Mouse (Mus musculus): ENCODE results near the gene Arhgap24. TPM values are rescaled to one million over a fixed set of nuclear protein-coding genes. Genes with fewer than 3 reads are reported as not detected.

Gene Arhgap24
- polyA plus RNA-seq, 1 experiment = 152 TPM

GRCm38 (mm10) chr5:102452079-102452797 lies 29.0 kb upstream of the Arhgap24 start:
- Histone ChIP-seq H3K4me1 (ENCODE audit: control insufficient read depth, insufficient read depth, low read length) (no peaks in the 10 kb centered on the region), H3K27me3 (replicated peaks; ENCODE audit: control insufficient read depth, insufficient read depth, low read length) (no peaks in the 10 kb centered on the region), H3K27ac (ENCODE audit: insufficient read depth, low read depth, low read length) (no peak overlapping the region), H3K4me3 (ENCODE audit: insufficient read depth, low read depth, low read length) (no peak overlapping the region), H3K36me3 (ENCODE audit: control insufficient read depth, insufficient read depth, low read length) (no peaks in the 10 kb centered on the region)
- TF ChIP-seq CTCF (conservative IDR thresholded peaks at IDR 0.05; ENCODE audit: insufficient read depth, insufficient read length, low read depth, low read length) (no peak), POLR2A (IDR thresholded peaks at IDR 0.05; ENCODE audit: low read depth, low read length) (no peak)
- DNase-seq = no peak
- WGBS = 90% methylated on average over 7 of the region's 7 CpGs

GRCm38 (mm10) chr5:102453324-102453723 lies 27.9 kb upstream of the Arhgap24 start:
- WGBS = 92% methylated on average over 2 of the region's 2 CpGs

GRCm38 (mm10) chr5:102455247-102455646 lies 25.9 kb upstream of the Arhgap24 start:
- Histone ChIP-seq H3K27ac (ENCODE audit: insufficient read depth, low read depth, low read length) (no peak overlapping the region), H3K27me3 (replicated peaks; ENCODE audit: control insufficient read depth, insufficient read depth, low read length) (no peaks in the 10 kb centered on the region), H3K4me1 (ENCODE audit: control insufficient read depth, insufficient read depth, low read length) (no peaks in the 10 kb centered on the region), H3K36me3 (ENCODE audit: control insufficient read depth, insufficient read depth, low read length) (no peaks in the 10 kb centered on the region), H3K4me3 (ENCODE audit: insufficient read depth, low read depth, low read length) (no peak overlapping the region)
- WGBS = 54% methylated on average over 2 of the region's 2 CpGs
- TF ChIP-seq CTCF (conservative IDR thresholded peaks at IDR 0.05; ENCODE audit: insufficient read depth, insufficient read length, low read depth, low read length) (no peak), POLR2A (IDR thresholded peaks at IDR 0.05; ENCODE audit: low read depth, low read length) (no peak)
- DNase-seq = no peak

More at GRCm38 (mm10) chr5:102453324-102453723, 27.9 kb upstream of the Arhgap24 start:
- no peaks in the 10 kb centered on the region for H3K4me1 ChIP-seq (ENCODE audit: control insufficient read depth, insufficient read depth, low read length)
- H3K27me3 ChIP-seq (replicated peaks; ENCODE audit: control insufficient read depth, insufficient read depth, low read length) = no peaks in the 10 kb centered on the region
- no peak overlapping the region for H3K4me3 ChIP-seq (ENCODE audit: insufficient read depth, low read depth, low read length)
- no peak for DNase-seq
- TF ChIP-seq POLR2A (IDR thresholded peaks at IDR 0.05; ENCODE audit: low read depth, low read length) (no peak), CTCF (conservative IDR thresholded peaks at IDR 0.05; ENCODE audit: insufficient read depth, insufficient read length, low read depth, low read length) (no peak)
- H3K36me3 ChIP-seq (ENCODE audit: control insufficient read depth, insufficient read depth, low read length) = no peaks in the 10 kb centered on the region
- H3K27ac ChIP-seq (ENCODE audit: insufficient read depth, low read depth, low read length) = no peak overlapping the region

- TF ChIP-seq POLR2A (IDR thresholded peaks at IDR 0.05; ENCODE audit: low read depth, low read length) (no peak), CTCF (conservative IDR thresholded peaks at IDR 0.05; ENCODE audit: insufficient read depth, insufficient read length, low read depth, low read length) (no peak)
- 67% methylated on average over 12 of the region's 12 CpGs for WGBS
- no peak overlapping the region for H3K4me3 ChIP-seq (ENCODE audit: insufficient read depth, low read depth, low read length)
- H3K4me1 ChIP-seq (ENCODE audit: control insufficient read depth, insufficient read depth, low read length) = no peaks in the 10 kb centered on the region
- H3K27me3 ChIP-seq (replicated peaks; ENCODE audit: control insufficient read depth, insufficient read depth, low read length) = no peaks in the 10 kb centered on the region
- no peak for DNase-seq
- H3K36me3 ChIP-seq (ENCODE audit: control insufficient read depth, insufficient read depth, low read length) = no peaks in the 10 kb centered on the region
- no peak overlapping the region for H3K27ac ChIP-seq (ENCODE audit: insufficient read depth, low read depth, low read length)
Measured at GRCm38 (mm10) chr5:102460452-102461197, 20.6 kb upstream of the Arhgap24 start.

- WGBS = 85% methylated on average over 3 of the region's 3 CpGs
- Histone ChIP-seq H3K36me3 (ENCODE audit: control insufficient read depth, insufficient read depth, low read length) (no peaks in the 10 kb centered on the region), H3K27ac (ENCODE audit: insufficient read depth, low read depth, low read length) (no peak overlapping the region), H3K4me1 (ENCODE audit: control insufficient read depth, insufficient read depth, low read length) (no peaks in the 10 kb centered on the region), H3K4me3 (ENCODE audit: insufficient read depth, low read depth, low read length) (no peak overlapping the region), H3K27me3 (replicated peaks; ENCODE audit: control insufficient read depth, insufficient read depth, low read length) (no peaks in the 10 kb centered on the region)
- TF ChIP-seq CTCF (conservative IDR thresholded peaks at IDR 0.05; ENCODE audit: insufficient read depth, insufficient read length, low read depth, low read length) (no peak), POLR2A (IDR thresholded peaks at IDR 0.05; ENCODE audit: low read depth, low read length) (no peak)
- peak; percentile 39 for DNase-seq
Measured at GRCm38 (mm10) chr5:102462948-102463347, 18.2 kb upstream of the Arhgap24 start.

GRCm38 (mm10) chr5:102465372-102465771 lies 15.8 kb upstream of the Arhgap24 start:
- TF ChIP-seq CTCF (conservative IDR thresholded peaks at IDR 0.05; ENCODE audit: insufficient read depth, insufficient read length, low read depth, low read length) (no peak), POLR2A (IDR thresholded peaks at IDR 0.05; ENCODE audit: low read depth, low read length) (no peak)
- no peak overlapping the region for H3K4me3 ChIP-seq (ENCODE audit: insufficient read depth, low read depth, low read length)
- H3K27me3 ChIP-seq (replicated peaks; ENCODE audit: control insufficient read depth, insufficient read depth, low read length) = no peaks in the 10 kb centered on the region
- DNase-seq = no peak
- no peaks in the 10 kb centered on the region for H3K36me3 ChIP-seq (ENCODE audit: control insufficient read depth, insufficient read depth, low read length)
- WGBS = 68% methylated on average over 2 of the region's 2 CpGs
- H3K27ac ChIP-seq (ENCODE audit: insufficient read depth, low read depth, low read length) = no peak overlapping the region
- no peaks in the 10 kb centered on the region for H3K4me1 ChIP-seq (ENCODE audit: control insufficient read depth, insufficient read depth, low read length)

GRCm38 (mm10) chr5:102468292-102468691 lies 12.9 kb upstream of the Arhgap24 start:
- H3K36me3 ChIP-seq (ENCODE audit: control insufficient read depth, insufficient read depth, low read length) = no peaks in the 10 kb centered on the region
- TF ChIP-seq CTCF (conservative IDR thresholded peaks at IDR 0.05; ENCODE audit: insufficient read depth, insufficient read length, low read depth, low read length) = no peak
- TF ChIP-seq POLR2A (IDR thresholded peaks at IDR 0.05; ENCODE audit: low read depth, low read length) = no peak
- WGBS = 87% methylated on average over 3 of the region's 3 CpGs

More at GRCm38 (mm10) chr5:102468292-102468691, 12.9 kb upstream of the Arhgap24 start:
- Histone ChIP-seq H3K4me1 (ENCODE audit: control insufficient read depth, insufficient read depth, low read length) (no peaks in the 10 kb centered on the region), H3K27ac (ENCODE audit: insufficient read depth, low read depth, low read length) (no peak overlapping the region), H3K4me3 (ENCODE audit: insufficient read depth, low read depth, low read length) (no peak overlapping the region), H3K27me3 (replicated peaks; ENCODE audit: control insufficient read depth, insufficient read depth, low read length) (no peaks in the 10 kb centered on the region)
- DNase-seq = no peak

Data from kidney, adult 2 months (tissue).